Mouse (Mus musculus) intestine, embryonic 14.5 days (tissue): ENCODE results near the gene Tssk3. TPM values are rescaled to one million over a fixed set of nuclear protein-coding genes. Genes with fewer than 3 reads are reported as not detected.

Experiments used
- ATAC-seq: fragments of 200-750 bp; cut with Nextera tagmentation; replicated peaks from 2 replicates; pipeline ENCODE4 v1.8.0; 2017; ENCODE audit warnings: low read depth, moderate number of reproducible peaks, moderate TSS enrichment, moderate library complexity; ENCODE audit not compliant: low FRiP score, low TSS enrichment
- DNase-seq: peaks from one replicate; pipeline ENCODE4 v3.0.0-alpha.2; 2018; ENCODE audit warnings: low spot score
- H3K27ac ChIP-seq: fragments of 300-500 bp; sonication (generic); 2 replicates; pipeline ENCODE4 v1.5.1; 2014; ENCODE audit warnings: low read depth, mild to moderate bottlenecking, control low read depth
- H3K27me3 ChIP-seq: fragments of 300-500 bp; sonication (generic); replicated peaks from 2 replicates; pipeline ENCODE4 v1.6.1; 2014; ENCODE audit warnings: low read length, control low read depth; ENCODE audit not compliant: control insufficient read depth, insufficient read depth
- H3K36me3 ChIP-seq: fragments of 300-500 bp; sonication (generic); 2 replicates; pipeline ENCODE4 v1.6.1; 2014; ENCODE audit warnings: low read length, control low read depth; ENCODE audit not compliant: control insufficient read depth, insufficient read depth
- H3K4me1 ChIP-seq: fragments of 300-500 bp; sonication (generic); replicated peaks from 2 replicates; pipeline ENCODE4 v1.6.1; 2014; ENCODE audit warnings: low read length, control low read depth, mixed read lengths; ENCODE audit not compliant: control insufficient read depth, insufficient read depth
- H3K4me2 ChIP-seq: fragments of 300-500 bp; sonication (generic); 2 replicates; pipeline ENCODE4 v1.6.1; 2014; ENCODE audit warnings: low read length
- H3K4me3 ChIP-seq: fragments of 300-500 bp; sonication (generic); 2 replicates; pipeline ENCODE4 v1.5.1; 2014; ENCODE audit warnings: low read depth, low read length, control low read depth, mixed read lengths
- H3K9ac ChIP-seq: fragments of 300-500 bp; sonication (generic); 2 replicates; pipeline ENCODE4 v1.6.1; 2014; ENCODE audit warnings: mild to moderate bottlenecking, low read length
- H3K9me3 ChIP-seq: fragments of 300-500 bp; sonication (generic); 2 replicates; pipeline ENCODE4 v1.6.1; 2016; ENCODE audit warnings: low read length, control low read depth; ENCODE audit not compliant: control insufficient read depth
- WGBS: fragments of 180-500 bp; shearing (Covaris S2); extraction: QIAGEN DNeasy Blood & Tissue Kit; methylation state at CpG from one replicate; pipeline ENCODE4 v1.1.7; 2014; 5-methylcytosine and 5-hydroxymethylcytosine counted together
- polyA plus RNA-seq: library from polyadenylated mRNA; unstranded; fragments of >200 nt; fragmentation: Nextera tagmentation; extraction: Ambion mirVana; gene quantifications from 2 replicates; pipeline ENCODE4 v1.2.1, GENCODE M21; 2014

Tssk3 gene
- polyA plus RNA-seq, 1 experiment from 2014 or later = not detected

- ATAC-seq (no peak), DNase-seq (no peak)
- 0 out of 2 replicates have a peak overlapping the region, but pooled peaks have one; percentile 3 for H3K9ac ChIP-seq
- 0 out of 2 replicates have a peak overlapping the region, but pooled peaks have one; percentile 22 for H3K27ac ChIP-seq
- H3K4me3 ChIP-seq = no peak overlapping the region
- H3K4me1 ChIP-seq = peaks cover 20% of the 10 kb centered on the region
- H3K27me3 ChIP-seq = peaks cover 18% of the 10 kb centered on the region
- WGBS = 36% methylated on average over 16 of the region's 16 CpGs
- no peaks in the 10 kb centered on the region for H3K36me3 ChIP-seq
- peak overlapping the region; percentile 26 for H3K4me2 ChIP-seq
- H3K9me3 ChIP-seq = no peaks in the 10 kb centered on the region
Measured at GRCm38 (mm10) chr4:129495672-129496562, 5.1 kb upstream of the Tssk3 start.

GRCm38 (mm10) chr4:129494681-129495080, 3.9 kb upstream of the Tssk3 start:
- WGBS = 71% methylated on average over 6 of the region's 7 CpGs
- Histone ChIP-seq H3K27ac (no peak overlapping the region), H3K9ac (no peak overlapping the region), H3K4me1 (peaks cover 14% of the 10 kb centered on the region), H3K9me3 (no peaks in the 10 kb centered on the region), H3K4me2 (no peak overlapping the region), H3K27me3 (peaks cover 24% of the 10 kb centered on the region), H3K36me3 (no peaks in the 10 kb centered on the region), H3K4me3 (no peak overlapping the region)
- ATAC-seq (no peak), DNase-seq (no peak)

DNA sequence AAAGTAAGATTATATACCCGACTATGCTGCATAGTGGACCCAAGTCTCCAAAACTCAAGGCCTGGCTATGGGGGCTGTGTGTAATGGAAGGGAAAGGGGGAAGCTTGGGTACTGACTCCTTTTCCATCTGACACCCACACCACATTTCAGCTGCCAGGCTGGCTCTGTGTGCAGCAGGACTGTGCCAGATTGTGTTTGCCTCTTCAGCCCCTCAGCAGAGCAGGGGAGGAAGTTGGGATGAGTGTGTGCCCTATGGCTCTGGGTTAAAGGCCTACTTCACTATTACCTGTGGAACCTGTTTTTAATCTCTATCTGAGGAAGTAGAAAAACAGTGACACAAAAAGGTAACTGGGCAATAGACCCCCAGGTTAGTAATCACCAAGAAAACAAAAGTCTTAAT, 9.7 kb downstream of the Tssk3 start:
- Histone ChIP-seq H3K4me2 (no peak overlapping the region), H3K27ac (no peak overlapping the region), H3K9ac (no peak overlapping the region), H3K4me1 (no peaks in the 10 kb centered on the region), H3K27me3 (no peaks in the 10 kb centered on the region), H3K36me3 (peaks cover 61% of the 10 kb centered on the region), H3K9me3 (no peaks in the 10 kb centered on the region), H3K4me3 (no peak overlapping the region)
- no peak for ATAC-seq
- WGBS = 78% methylated on average over 1 of the region's 1 CpGs
- no peak for DNase-seq

GRCm38 (mm10) chr4:129479863-129480262, 11.0 kb downstream of the Tssk3 start:
- no peak overlapping the region for H3K4me3 ChIP-seq
- no peaks in the 10 kb centered on the region for H3K4me1 ChIP-seq
- DNase-seq (no peak), ATAC-seq (no peak)
- no peaks in the 10 kb centered on the region for H3K27me3 ChIP-seq
- H3K4me2 ChIP-seq = no peak overlapping the region
- peaks cover 59% of the 10 kb centered on the region for H3K36me3 ChIP-seq
- no peaks in the 10 kb centered on the region for H3K9me3 ChIP-seq
- 90% methylated on average over 3 of the region's 3 CpGs for WGBS
- H3K27ac ChIP-seq = no peak overlapping the region
- H3K9ac ChIP-seq = no peak overlapping the region

DNA sequence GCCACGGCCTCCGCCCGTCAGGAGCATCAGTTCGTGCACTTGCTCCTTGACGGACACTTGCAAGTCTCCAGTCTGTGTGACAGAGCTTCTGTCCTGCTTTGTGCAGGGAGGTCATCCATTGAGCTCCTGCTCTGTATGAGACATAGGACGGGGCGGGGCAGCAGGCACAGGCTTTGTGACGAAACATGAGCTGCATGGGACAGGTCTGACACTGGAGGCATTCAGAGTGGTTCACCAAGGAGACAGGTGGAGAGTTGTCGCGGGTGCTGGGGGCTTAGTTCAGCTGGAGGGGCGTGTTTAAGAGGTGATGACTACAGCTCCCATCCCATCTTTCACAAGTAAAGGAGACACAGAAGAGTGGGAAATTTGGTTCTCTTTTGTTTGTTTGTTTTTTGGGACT, 14.8 kb downstream of the Tssk3 start:
- peaks cover 74% of the 10 kb centered on the region for H3K36me3 ChIP-seq
- H3K4me1 ChIP-seq = no peaks in the 10 kb centered on the region
- DNase-seq = no peak
- H3K27me3 ChIP-seq = no peaks in the 10 kb centered on the region
- WGBS = 91% methylated on average over 11 of the region's 11 CpGs
- H3K9ac ChIP-seq = no peak overlapping the region
- no peak overlapping the region for H3K27ac ChIP-seq
- H3K9me3 ChIP-seq = no peaks in the 10 kb centered on the region
- no peak for ATAC-seq
- H3K4me3 ChIP-seq = no peak overlapping the region
- H3K4me2 ChIP-seq = no peak overlapping the region

- no peak overlapping the region for H3K4me2 ChIP-seq
- peaks cover 7% of the 10 kb centered on the region for H3K4me1 ChIP-seq
- no peak overlapping the region for H3K4me3 ChIP-seq
- no peaks in the 10 kb centered on the region for H3K9me3 ChIP-seq
- H3K9ac ChIP-seq = no peak overlapping the region
- no peak for ATAC-seq
- DNase-seq = no peak
- H3K36me3 ChIP-seq = peaks cover 55% of the 10 kb centered on the region
- 81% methylated on average over 4 of the region's 4 CpGs for WGBS
- no peak overlapping the region for H3K27ac ChIP-seq
- H3K27me3 ChIP-seq = no peaks in the 10 kb centered on the region
Measured at GRCm38 (mm10) chr4:129464286-129464815, 26.5 kb downstream of the Tssk3 start.

DNA sequence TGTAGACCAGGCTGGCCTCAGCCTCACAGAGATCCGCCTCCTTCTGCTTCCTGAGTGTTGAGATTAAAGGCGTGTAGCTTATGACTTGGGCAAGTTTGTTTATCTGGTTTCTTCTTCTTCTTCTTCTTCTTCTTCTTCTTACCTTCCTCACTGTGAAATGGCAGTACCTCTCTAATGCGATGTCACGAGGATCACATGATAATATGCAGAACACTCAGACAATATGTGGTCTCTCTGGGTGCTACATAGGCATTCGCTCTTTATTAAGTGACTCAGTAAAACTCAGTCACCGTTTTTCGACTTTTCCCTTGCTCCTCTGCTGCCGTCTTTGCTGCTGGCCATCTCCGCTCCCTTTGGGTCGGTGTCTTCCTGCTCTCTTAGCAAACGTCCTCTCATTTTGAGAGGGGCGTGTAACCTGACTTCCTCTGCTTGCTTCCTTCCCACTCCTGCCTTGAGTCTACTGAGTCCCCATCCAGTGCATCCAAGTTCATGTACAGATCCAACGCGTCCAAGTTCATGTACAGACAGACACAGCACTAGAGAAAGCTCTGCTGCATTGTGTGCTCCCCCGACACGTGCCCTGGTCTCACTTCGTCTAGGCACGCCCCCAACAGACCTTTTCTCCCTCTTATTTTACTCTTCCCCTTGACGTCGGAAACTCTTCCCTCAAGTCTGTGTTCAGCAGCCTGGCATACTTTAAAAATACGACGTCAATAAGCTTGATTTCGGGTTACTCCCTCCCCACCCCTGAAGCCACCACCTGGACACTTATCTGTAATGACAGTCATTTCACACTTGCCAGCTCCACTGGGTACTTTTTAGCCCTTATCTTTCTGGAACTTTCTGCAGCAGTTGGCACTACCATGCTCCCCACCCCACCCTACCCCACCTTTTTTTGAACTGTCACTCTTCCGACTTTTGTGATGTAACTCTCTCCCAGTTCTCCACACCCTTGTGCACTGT, 27.4 kb downstream of the Tssk3 start:
- Histone ChIP-seq H3K9ac (no peak overlapping the region), H3K27ac (no peak overlapping the region), H3K27me3 (no peaks in the 10 kb centered on the region), H3K9me3 (no peaks in the 10 kb centered on the region), H3K4me3 (no peak overlapping the region), H3K36me3 (peaks cover 45% of the 10 kb centered on the region), H3K4me2 (no peak overlapping the region), H3K4me1 (peaks cover 7% of the 10 kb centered on the region)
- ATAC-seq = no peak
- WGBS = 89% methylated on average over 24 of the region's 24 CpGs
- no peak for DNase-seq

GRCm38 (mm10) chr4:129462118-129462517, 28.7 kb downstream of the Tssk3 start:
- Histone ChIP-seq H3K4me2 (peak overlapping the region; percentile 86), H3K9me3 (no peaks in the 10 kb centered on the region), H3K27ac (no peak overlapping the region), H3K4me3 (peak overlapping the region; percentile 91), H3K9ac (peak overlapping the region; percentile 79), H3K27me3 (no peaks in the 10 kb centered on the region), H3K36me3 (peaks cover 33% of the 10 kb centered on the region), H3K4me1 (peaks cover 7% of the 10 kb centered on the region)
- WGBS = 44% methylated on average over 3 of the region's 3 CpGs
- DNase-seq = no peak
- no peak for ATAC-seq
